Mouse (Mus musculus) midbrain, embryonic 16.5 days (tissue): ENCODE data around the gene Sema4f. TPM values are rescaled to one million over a fixed set of nuclear protein-coding genes. Genes with fewer than 3 reads are reported as not detected.

Experiments used
- ATAC-seq: fragments of 200-750 bp; cut with Nextera tagmentation; 2 replicates; pipeline ENCODE4 v1.8.0; 2017; ENCODE audit warnings: moderate TSS enrichment
- H3K27ac ChIP-seq: fragments of 300-500 bp; sonication (generic); 2 replicates; pipeline ENCODE4 v1.5.1; 2014; ENCODE audit warnings: mild to moderate bottlenecking, low read length, mixed read lengths
- H3K27me3 ChIP-seq: fragments of 300-500 bp; sonication (generic); 2 replicates; pipeline ENCODE4 v1.6.1; 2014; ENCODE audit warnings: low read depth, low read length, mixed read lengths; ENCODE audit not compliant: control insufficient read depth, insufficient read depth
- H3K36me3 ChIP-seq: fragments of 300-500 bp; sonication (generic); 2 replicates; pipeline ENCODE4 v1.6.1; 2014; ENCODE audit warnings: mild to moderate bottlenecking, low read length, moderate library complexity, mixed read lengths; ENCODE audit not compliant: control insufficient read depth, insufficient read depth
- H3K4me1 ChIP-seq: fragments of 300-500 bp; sonication (generic); 2 replicates; pipeline ENCODE4 v1.6.1; 2014; ENCODE audit warnings: mild to moderate bottlenecking, low read length, mixed read lengths; ENCODE audit not compliant: control insufficient read depth, insufficient read depth
- H3K4me2 ChIP-seq: fragments of 300-500 bp; sonication (generic); 2 replicates; pipeline ENCODE4 v1.6.1; 2014; ENCODE audit warnings: mild to moderate bottlenecking, low read length, mixed read lengths
- H3K4me3 ChIP-seq: fragments of 300-500 bp; sonication (generic); 2 replicates; pipeline ENCODE4 v1.5.1; 2014; ENCODE audit warnings: low read depth, mild to moderate bottlenecking, low read length, moderate library complexity, mixed read lengths
- H3K9ac ChIP-seq: fragments of 300-500 bp; sonication (generic); 2 replicates; pipeline ENCODE4 v1.6.1; 2014; ENCODE audit warnings: low read depth, low read length, mixed read lengths
- H3K9me3 ChIP-seq: fragments of 300-500 bp; sonication (generic); replicated peaks from 2 replicates; pipeline ENCODE4 v1.6.1; 2014; ENCODE audit warnings: mild to moderate bottlenecking, low read length, mixed read lengths; ENCODE audit not compliant: control insufficient read depth, poor library complexity, severe bottlenecking
- WGBS: fragments of 180-500 bp; shearing (Covaris S2); extraction: QIAGEN DNeasy Blood & Tissue Kit; methylation state at CpG from one replicate; pipeline ENCODE4 v1.1.7; 2014; 5-methylcytosine and 5-hydroxymethylcytosine counted together
- polyA plus RNA-seq: library from polyadenylated mRNA; unstranded; fragments of >200 nt; fragmentation: Nextera tagmentation; extraction: Ambion mirVana; gene quantifications from 2 replicates; pipeline ENCODE4 v1.2.1, GENCODE M21; 2015

Sema4f gene
- polyA plus RNA-seq, 1 experiment from 2014 or later = 20.3 TPM

- no peaks in the 10 kb centered on the region for H3K36me3 ChIP-seq
- WGBS = 81% methylated on average over 2 of the region's 2 CpGs
Observed at GRCm38 (mm10) chr6:82885441-82885840, 54.1 kb downstream of the Sema4f start.

DNA sequence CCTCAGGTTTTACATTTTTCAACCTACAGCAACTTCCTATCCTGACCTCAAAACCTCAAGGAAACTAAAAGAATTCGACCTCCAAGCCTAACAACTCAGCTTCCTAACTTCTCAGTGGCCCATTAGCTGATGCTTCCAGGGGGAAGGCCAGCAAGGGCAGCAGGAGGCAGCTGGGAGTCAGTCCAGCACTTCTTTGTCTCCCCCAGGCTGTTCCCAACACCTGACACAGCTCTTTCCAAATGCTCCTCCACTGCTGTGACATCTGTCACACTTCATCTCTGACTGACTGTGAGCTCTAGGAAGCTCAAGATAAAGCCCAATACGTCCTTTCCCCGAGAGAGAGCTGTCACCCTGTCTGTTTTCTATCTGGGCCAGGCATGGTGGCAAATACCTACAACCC, 55.0 kb downstream of the Sema4f start:
- no peak for ATAC-seq
- no peaks in the 10 kb centered on the region for H3K9me3 ChIP-seq
- no peak overlapping the region for H3K4me3 ChIP-seq
- 71% methylated on average over 3 of the region's 3 CpGs for WGBS
- no peak overlapping the region for H3K27ac ChIP-seq
- H3K4me2 ChIP-seq = no peak overlapping the region
- no peaks in the 10 kb centered on the region for H3K36me3 ChIP-seq
- H3K27me3 ChIP-seq = no peaks in the 10 kb centered on the region
- no peaks in the 10 kb centered on the region for H3K4me1 ChIP-seq
- H3K9ac ChIP-seq = no peak overlapping the region

More at GRCm38 (mm10) chr6:82885441-82885840, 54.1 kb downstream of the Sema4f start:
- Histone ChIP-seq H3K9ac (no peak overlapping the region), H3K9me3 (no peaks in the 10 kb centered on the region), H3K4me3 (no peak overlapping the region), H3K27me3 (no peaks in the 10 kb centered on the region), H3K4me2 (no peak overlapping the region), H3K4me1 (no peaks in the 10 kb centered on the region), H3K27ac (no peak overlapping the region)
- no peak for ATAC-seq

- no peak overlapping the region for H3K27ac ChIP-seq
- H3K4me1 ChIP-seq = no peaks in the 10 kb centered on the region
- H3K9me3 ChIP-seq = no peaks in the 10 kb centered on the region
- no peak overlapping the region for H3K4me3 ChIP-seq
- 50% methylated on average over 21 of the region's 21 CpGs for WGBS
- H3K9ac ChIP-seq = no peak overlapping the region
- no peak overlapping the region for H3K4me2 ChIP-seq
- H3K36me3 ChIP-seq = no peaks in the 10 kb centered on the region
- H3K27me3 ChIP-seq = no peaks in the 10 kb centered on the region; the same call in 1 of the 2 replicates
- no peak for ATAC-seq
Observed at GRCm38 (mm10) chr6:82881485-82882096, 58.0 kb downstream of the Sema4f start.

GRCm38 (mm10) chr6:82880807-82881206, 58.8 kb downstream of the Sema4f start:
- no peaks in the 10 kb centered on the region for H3K4me1 ChIP-seq
- no peak overlapping the region for H3K4me2 ChIP-seq
- H3K4me3 ChIP-seq = no peak overlapping the region
- H3K9me3 ChIP-seq = no peaks in the 10 kb centered on the region
- no peaks in the 10 kb centered on the region for H3K36me3 ChIP-seq
- H3K27ac ChIP-seq = no peak overlapping the region
- no peaks in the 10 kb centered on the region; the same call in 1 of the 2 replicates for H3K27me3 ChIP-seq
- H3K9ac ChIP-seq = no peak overlapping the region
- no peak for ATAC-seq
- 84% methylated on average over 3 of the region's 3 CpGs for WGBS

- Histone ChIP-seq H3K9me3 (no peaks in the 10 kb centered on the region), H3K4me1 (no peaks in the 10 kb centered on the region), H3K4me3 (no peak overlapping the region), H3K27ac (no peak overlapping the region), H3K9ac (no peak overlapping the region), H3K27me3 (no peaks in the 10 kb centered on the region; the same call in 1 of the 2 replicates), H3K4me2 (no peak overlapping the region), H3K36me3 (no peaks in the 10 kb centered on the region)
- ATAC-seq = no peak
- WGBS = 73% methylated on average over 11 of the region's 11 CpGs
Observed at GRCm38 (mm10) chr6:82879463-82880089, 60.0 kb downstream of the Sema4f start.

DNA sequence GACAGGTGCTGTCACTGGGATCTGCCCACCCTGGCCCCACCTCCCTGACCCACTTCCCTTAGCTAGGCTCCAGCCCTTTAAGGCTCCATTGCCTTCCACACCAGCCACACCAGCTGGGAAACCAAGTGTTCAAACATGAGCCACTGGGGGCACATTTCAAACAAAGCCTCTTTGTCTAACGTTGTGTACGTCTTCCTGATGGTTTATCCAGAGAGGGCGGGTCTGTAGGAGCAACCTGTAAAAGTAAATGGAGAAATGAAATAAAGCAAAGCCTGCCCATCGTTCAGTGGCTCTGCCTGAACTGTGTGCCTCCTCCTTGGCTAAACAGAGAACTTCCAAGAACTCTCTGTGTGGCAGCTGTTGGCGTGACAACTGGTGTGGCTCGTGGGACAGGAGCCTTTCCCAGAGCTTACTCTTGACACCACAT, 64.0 kb downstream of the Sema4f start:
- Histone ChIP-seq H3K36me3 (no peaks in the 10 kb centered on the region), H3K4me1 (no peaks in the 10 kb centered on the region), H3K9me3 (no peaks in the 10 kb centered on the region), H3K4me3 (no peak overlapping the region), H3K27me3 (no peaks in the 10 kb centered on the region; the same call in 1 of the 2 replicates), H3K27ac (no peak overlapping the region), H3K9ac (no peak overlapping the region), H3K4me2 (no peak overlapping the region)
- ATAC-seq = no peak
- WGBS = 71% methylated on average over 6 of the region's 6 CpGs

- H3K4me2 ChIP-seq = no peak overlapping the region
- H3K36me3 ChIP-seq = no peaks in the 10 kb centered on the region
- no peak overlapping the region for H3K9ac ChIP-seq
- H3K27ac ChIP-seq = no peak overlapping the region
- no peaks in the 10 kb centered on the region for H3K27me3 ChIP-seq
- 90% methylated on average over 6 of the region's 6 CpGs for WGBS
- no peak overlapping the region for H3K4me3 ChIP-seq
- H3K4me1 ChIP-seq = no peaks in the 10 kb centered on the region
- H3K9me3 ChIP-seq = no peaks in the 10 kb centered on the region
- no peak for ATAC-seq
Observed at GRCm38 (mm10) chr6:82872332-82872707, 67.2 kb downstream of the Sema4f start.

- 45% methylated on average over 5 of the region's 5 CpGs for WGBS
- no peaks in the 10 kb centered on the region for H3K9me3 ChIP-seq
- no peaks in the 10 kb centered on the region for H3K36me3 ChIP-seq
- no peak for ATAC-seq
- H3K9ac ChIP-seq = no peak overlapping the region
- no peak overlapping the region for H3K4me3 ChIP-seq
- H3K4me2 ChIP-seq = no peak overlapping the region
- no peak overlapping the region for H3K27ac ChIP-seq
- no peaks in the 10 kb centered on the region for H3K4me1 ChIP-seq
- no peaks in the 10 kb centered on the region for H3K27me3 ChIP-seq
Observed at GRCm38 (mm10) chr6:82871632-82872331, 67.8 kb downstream of the Sema4f start.

GRCm38 (mm10) chr6:82868476-82868875, 71.1 kb downstream of the Sema4f start:
- Histone ChIP-seq H3K4me2 (no peak overlapping the region), H3K36me3 (no peaks in the 10 kb centered on the region), H3K4me3 (no peak overlapping the region), H3K9ac (no peak overlapping the region), H3K27ac (no peak overlapping the region), H3K27me3 (no peaks in the 10 kb centered on the region), H3K4me1 (no peaks in the 10 kb centered on the region), H3K9me3 (no peaks in the 10 kb centered on the region)
- no peak for ATAC-seq
- 82% methylated on average over 5 of the region's 5 CpGs for WGBS
